ENCODE assay signal across 9 mouse cellular contexts in genomic region chr1:93072279-93072865, GRCm38 (mm10). TPM values are rescaled to one million over a fixed set of nuclear protein-coding genes. Genes with fewer than 3 reads are reported as not detected.
DNase-seq lines count a peak whose midpoint lies in the region; TF ChIP-seq lines count a peak whose summit lies in the region.
"Had no signal": no experiment of that assay in that cellular context is flagged by ENCODE, and none has a peak within 500 bp of the region (broad histone marks: within the 10 kb centered on the region; RNA-seq: fewer than 3 reads in every experiment).

No protein-coding gene starts in this region.

- H3K4me1 ChIP-seq in bone marrow macrophage, adult 2 months (ENCODE audit: control insufficient read depth, insufficient read depth, low read length), result peaks cover 37% of the 10 kb centered on the region

- no peak for TF ChIP-seq POLR2A in bone marrow macrophage, adult 2 months (IDR thresholded peaks at IDR 0.05; ENCODE audit: borderline replicate concordance, low read depth, low read length)

- peak; percentile 27 for TF ChIP-seq CTCF in left cerebral cortex, adult 2 months (IDR thresholded peaks at IDR 0.05)
- peak; percentile 23; the same call in 1 of the 2 replicates for TF ChIP-seq CTCF in bone marrow macrophage, adult 2 months (IDR thresholded peaks at IDR 0.05; ENCODE audit: low read depth, low read length)

- peak; percentile 58 to 61 for DNase-seq in cerebellum, postnatal 14 days
- no peak for DNase-seq in cerebellum, adult 11 months
- no peak for DNase-seq in left cerebral cortex, adult 2 months (ENCODE audit: extremely low spot score in 1 of 2, low spot score in 2 of 2)
- no peak for DNase-seq in left cerebral cortex, adult 11 months (ENCODE audit: low spot score)
- peak; percentile 42 for DNase-seq in lung, postnatal 36 days
- DNase-seq in ovary, adult 18-20 months (ENCODE audit: low spot score), result no peak
- DNase-seq in gastrocnemius, adult 8-10 months (ENCODE audit: low spot score in 2 of 2), result no peak

- H3K27ac ChIP-seq in left cerebral cortex, adult 2 months, result no peak overlapping the region
- peak overlapping the region; percentile 73; the same call in 1 of the 2 replicates for H3K27ac ChIP-seq in bone marrow macrophage, adult 2 months (ENCODE audit: insufficient read depth, low read depth, low read length)

- intact Hi-C loops in left cerebral cortex, adult 2 months (cut with DNase I), result no loop called here

- no peak overlapping the region for H3K4me3 ChIP-seq in left cerebral cortex, adult 2 months
- H3K4me3 ChIP-seq in bone marrow macrophage, adult 2 months (ENCODE audit: insufficient read depth, low read length), result no peak overlapping the region

RNA-seq across cellular contexts. Expression of gene Kif1a, which starts 29.4 kb away (rescaled TPM):
- 100 to 1,000 TPM; 730 to 772 TPM for total RNA-seq in left cerebral cortex, adult 2 months (2021)
- polyA plus RNA-seq in bone marrow macrophage, adult 2 months (2012; ENCODE audit: insufficient read depth, insufficient read length, missing spikeins), result not detected in 2 replicates
- 1 to 10 TPM in 2 of 4 experiments, under 1 TPM in 2; 0.63 to 2.3 (median 1.0) TPM for total RNA-seq in gastrocnemius, adult 8-10 months (2022)
- polyA plus RNA-seq: CD4-positive, CD25-positive, alpha-beta regulatory T cell, adult 4 months had no signal

Comparison
In these comparisons a context has a peak if more than half of its experiments do, and no peak if none do; other contexts are left out.
1. DNase-seq: peak in cerebellum, postnatal 14 days (2 of 2) and lung, postnatal 36 days (single experiment); none in cerebellum, adult 11 months (single experiment), left cerebral cortex, adult 2 months (0 of 2), left cerebral cortex, adult 11 months (single experiment), ovary, adult 18-20 months (single experiment) and gastrocnemius, adult 8-10 months (0 of 2).
2. RNA of gene Kif1a, which starts 29.4 kb away (total RNA-seq): 730 to 772 TPM in left cerebral cortex, adult 2 months; 0.63 to 2.3 TPM in gastrocnemius, adult 8-10 months; every median in the first group is over 100 times any median in the second.